Mouse (Mus musculus) urinary bladder, postnatal 25 days (tissue): Measurements from ENCODE around the gene Gjd2.

Experiments
- DNase-seq: peaks from one replicate; pipeline ENCODE4 v3.0.0; 2022; ENCODE audit warnings: low spot score

The Gjd2 gene

DNA sequence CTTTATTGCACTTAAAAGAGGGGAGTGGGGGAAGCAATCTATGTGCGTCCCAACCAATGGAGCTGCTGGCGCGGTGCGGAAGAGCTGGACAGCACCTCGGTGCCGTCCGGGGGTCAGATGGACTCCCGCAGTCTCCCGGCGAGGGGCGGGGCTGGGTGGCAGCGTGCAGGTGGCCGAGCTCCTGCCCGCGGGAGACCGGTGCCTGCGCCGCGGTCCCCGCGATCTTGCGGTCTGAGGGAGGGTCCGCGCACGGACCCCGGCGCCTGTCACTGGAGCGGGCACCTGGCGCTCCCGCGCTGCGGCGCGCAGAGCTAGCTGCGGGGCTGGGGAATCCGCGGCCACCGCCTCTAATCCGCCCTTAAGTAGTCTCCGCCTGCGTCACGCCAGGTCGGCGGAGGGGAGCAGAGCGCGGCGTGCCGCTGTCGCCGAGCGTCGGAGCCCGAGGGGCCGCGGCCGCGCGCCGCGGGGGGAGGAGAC is at the start of gene Gjd2:
Gene Gjd2 (minus strand): TSS at position 325 of the 477 bp plus-strand sequence.
- DNase-seq: no peak

DNA sequence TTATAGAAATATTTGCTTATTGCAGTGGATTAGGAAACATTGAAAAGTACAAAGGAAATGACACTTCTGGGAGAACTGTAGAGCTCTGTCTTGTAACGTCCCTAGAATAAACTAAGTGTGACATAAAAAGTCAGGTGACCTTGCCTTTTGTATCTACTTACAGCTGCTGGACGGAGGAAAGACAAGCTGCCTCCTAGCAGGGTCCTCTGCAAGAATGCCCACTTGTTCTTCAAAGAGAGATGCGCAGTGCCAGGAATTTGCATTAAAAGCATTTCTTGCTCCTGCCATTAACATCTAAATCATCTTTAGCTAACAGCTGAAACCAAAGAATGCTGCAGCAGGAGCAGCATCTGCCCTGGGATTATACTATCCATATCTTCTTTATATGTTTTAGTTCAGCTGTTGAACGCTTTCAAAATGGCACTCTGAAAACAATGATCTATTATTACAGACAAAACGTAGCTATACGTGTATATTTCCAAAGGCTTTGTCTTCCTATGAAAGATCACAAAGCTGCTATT is 46.7 kb upstream of the Gjd2 start:
- DNase-seq: no peak

DNA sequence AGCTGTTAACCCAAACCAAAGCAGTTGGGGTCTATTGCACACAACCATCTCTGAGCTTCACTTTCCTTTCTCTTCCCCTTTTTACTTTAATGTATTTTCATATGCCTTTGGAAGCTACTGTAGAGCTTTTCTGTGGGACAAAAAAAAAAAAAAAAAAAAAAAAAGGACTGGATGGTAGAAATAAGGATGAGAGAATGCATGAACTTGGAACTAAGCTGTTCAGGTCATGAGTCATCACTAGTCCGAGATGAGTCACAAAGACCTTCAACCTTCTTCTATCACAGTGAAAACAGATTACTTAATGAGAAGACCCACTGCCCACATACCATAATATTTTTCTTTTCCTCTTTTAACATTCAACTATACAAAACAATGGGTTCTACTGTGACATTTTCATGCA is 46.2 kb upstream of the Gjd2 start:
- no peak for DNase-seq

DNA sequence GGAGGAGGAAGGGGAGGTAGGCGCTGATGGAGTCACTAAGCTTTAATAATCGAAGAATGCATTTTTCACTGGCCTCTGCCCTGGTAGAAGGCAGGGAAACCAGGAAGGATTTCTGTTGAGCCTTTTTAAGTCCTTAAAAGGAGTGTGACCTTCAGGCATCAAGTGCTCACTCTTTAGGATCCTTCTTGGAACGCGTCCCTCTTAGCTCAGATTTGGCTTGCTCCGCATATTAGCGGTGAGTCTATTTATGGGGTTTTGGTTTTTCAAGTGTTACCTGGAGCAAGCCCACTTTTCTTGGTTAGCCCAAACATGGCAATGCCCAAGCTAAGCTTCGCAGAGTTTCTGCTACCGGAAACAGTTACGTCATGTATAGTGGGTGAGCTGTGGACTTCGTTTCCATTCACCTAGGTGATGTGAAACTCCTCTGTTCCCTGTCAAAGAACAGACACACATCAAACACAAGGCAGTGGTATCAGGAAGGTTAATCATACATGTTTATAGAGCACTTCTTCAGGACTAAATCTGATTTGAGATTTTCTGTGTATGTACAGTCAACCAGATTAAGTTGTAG is 44.9 kb upstream of the Gjd2 start:
- no peak for DNase-seq

DNA sequence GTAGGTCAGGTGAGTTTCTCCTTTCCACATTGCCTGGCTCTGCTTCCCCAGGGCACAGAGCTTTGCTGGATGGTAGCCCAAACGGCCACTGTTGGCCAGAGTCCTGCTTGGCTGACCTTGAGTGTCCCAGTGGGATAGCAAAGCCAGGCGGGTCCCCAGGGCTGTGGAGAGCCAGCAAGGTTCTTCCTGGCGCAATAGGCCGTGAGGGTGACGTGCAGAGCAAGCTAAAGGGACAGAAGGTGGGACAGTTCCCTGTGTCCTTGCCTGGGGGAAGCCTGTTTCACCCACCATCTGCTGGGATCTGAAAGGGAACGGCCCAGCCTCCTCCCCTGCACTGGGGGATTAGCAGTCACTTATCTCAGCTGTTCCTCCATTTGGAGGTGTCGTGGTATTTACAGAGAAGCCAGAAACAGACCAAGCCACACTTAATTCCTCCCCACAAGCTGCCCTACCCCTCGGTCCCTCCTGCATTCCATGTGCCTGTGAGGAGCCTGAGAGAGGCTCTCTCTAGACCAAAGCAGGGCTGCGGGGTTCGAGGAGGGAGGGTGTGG is 44.0 kb upstream of the Gjd2 start:
- DNase-seq: no peak

DNA sequence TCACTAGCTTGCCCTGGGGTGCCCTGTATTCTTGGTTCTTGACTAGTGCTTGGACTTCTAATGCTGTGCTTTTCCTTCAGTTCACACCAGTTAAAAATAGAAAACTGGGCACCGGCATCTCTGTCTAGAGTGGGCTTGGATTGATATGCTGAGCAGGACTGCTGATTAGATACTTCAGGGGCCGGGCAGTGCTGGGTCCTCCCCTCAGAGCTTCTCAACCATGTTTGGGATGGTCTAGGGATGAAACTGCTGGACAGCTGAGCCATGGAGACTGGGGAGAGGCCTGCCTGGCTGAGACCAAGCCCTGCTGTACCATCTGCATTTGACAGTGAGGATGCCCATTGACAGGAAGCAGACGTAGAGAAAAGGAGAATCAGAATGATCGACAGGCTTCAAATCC is 40.7 kb upstream of the Gjd2 start:
- no peak for DNase-seq

DNA sequence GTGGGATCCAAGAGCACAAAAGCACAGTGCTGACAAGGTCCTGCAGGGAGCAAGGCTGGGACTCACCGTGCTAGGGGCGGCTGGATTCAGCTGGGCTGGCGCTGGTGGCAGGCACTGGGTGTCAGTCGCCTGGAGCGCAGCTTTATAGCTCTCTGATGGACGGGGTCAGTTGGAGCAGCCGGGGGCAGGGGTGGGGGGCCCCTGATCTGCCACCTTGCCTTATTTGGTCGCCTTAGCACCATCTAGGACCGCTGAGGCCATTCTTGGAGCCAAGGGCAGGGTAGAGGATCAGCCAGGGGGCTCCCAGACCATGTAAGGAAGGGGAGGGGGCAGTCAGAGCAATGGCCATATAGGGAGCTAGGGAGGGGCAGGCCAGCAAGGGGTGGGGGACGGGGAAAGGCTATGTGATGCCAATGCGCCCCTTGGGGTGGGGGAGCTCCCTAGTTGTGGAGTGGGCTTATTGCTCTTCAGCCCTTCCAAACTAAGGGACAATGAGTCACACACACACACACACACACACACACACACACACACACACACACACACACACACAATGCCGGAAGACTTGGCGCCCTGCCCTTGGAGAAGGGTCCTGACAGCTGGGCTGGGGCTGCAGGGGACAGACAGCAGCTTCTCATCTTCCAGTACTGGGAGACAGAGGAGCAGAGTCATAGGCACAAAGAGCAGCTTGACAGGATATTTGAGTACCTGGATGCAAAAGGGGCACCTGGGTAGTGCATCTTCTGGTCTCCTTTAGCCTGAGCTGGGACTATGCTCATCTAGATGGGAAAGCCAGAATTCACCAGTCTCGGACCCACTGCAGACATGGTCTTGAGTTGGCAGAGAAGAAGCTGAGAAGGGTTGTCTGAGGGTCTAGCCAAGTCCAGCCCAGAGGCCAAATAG is 39.5 kb upstream of the Gjd2 start, which contains the start of gene Actc1:
Gene Actc1 (minus strand): TSS at position 853 of the 903 bp plus-strand sequence.
- DNase-seq: no peak

DNA sequence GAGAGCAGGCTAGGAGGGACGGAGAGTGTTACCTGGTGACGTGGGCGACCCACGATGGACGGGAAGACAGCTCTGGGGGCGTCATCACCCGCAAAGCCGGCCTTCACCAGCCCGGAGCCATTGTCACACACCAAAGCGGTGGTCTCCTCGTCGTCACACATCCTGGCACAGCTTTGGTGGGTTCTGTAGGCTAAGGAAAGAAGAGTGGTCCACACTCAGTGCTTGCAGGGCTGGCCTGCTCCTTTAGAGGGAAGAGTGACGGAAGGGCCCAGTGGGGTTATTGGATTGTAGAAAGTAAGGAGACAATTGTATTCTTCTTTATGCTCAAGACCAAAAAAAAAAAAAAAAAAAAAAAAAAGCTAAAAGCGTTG is 38.4 kb upstream of the Gjd2 start:
- DNase-seq: no peak

DNA sequence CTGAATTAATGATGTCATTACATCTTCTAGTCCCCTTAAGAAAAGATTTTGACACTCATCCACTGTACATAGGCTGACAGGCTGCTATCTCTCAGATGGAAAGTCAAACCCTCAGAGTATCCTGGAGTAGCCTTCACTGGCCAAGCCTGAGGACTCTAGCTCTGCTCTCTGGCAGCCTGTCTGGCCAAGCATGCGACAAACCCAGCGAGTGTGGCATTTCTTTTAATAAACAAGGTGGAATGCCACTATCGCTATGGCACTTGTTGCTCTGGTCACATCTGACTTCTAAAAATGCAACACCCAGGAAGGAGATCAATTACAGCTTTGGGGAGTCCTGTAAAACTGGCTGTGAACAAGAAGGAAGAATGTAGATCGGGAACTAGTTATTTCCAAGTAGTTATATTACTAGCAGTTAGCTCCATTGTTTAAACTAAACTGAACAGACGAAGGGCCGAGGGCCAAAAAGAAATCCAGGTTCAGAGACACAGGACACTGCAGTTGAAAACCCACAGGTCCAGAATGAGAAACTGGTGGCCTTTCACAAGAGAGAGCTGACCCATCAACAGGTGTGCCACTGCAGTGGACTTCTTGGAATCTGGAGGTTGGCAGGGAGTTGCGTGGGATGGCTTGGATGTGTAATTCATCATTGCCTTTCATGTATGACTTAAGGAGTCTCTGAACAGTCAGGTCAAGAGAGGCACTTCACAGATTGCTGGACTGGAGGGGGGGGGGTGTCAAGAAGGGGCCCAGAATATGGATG is 37.9 kb upstream of the Gjd2 start:
- DNase-seq: no peak

DNA sequence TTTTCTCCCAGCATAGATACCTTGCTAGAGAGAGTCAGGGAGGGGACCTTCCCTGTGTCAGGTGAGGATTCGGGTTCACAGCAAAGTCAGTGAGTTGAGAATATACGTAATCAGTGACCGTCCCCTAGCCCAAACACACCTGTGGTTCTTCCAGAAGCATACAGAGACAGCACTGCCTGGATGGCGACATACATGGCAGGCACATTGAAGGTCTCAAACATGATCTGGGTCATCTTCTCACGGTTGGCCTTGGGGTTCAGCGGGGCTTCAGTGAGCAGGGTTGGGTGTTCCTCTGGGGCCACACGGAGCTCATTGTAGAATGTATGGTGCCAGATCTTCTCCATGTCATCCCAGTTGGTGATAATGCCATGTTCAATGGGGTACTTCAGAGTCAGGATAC is 36.7 kb upstream of the Gjd2 start:
- no peak for DNase-seq

DNA sequence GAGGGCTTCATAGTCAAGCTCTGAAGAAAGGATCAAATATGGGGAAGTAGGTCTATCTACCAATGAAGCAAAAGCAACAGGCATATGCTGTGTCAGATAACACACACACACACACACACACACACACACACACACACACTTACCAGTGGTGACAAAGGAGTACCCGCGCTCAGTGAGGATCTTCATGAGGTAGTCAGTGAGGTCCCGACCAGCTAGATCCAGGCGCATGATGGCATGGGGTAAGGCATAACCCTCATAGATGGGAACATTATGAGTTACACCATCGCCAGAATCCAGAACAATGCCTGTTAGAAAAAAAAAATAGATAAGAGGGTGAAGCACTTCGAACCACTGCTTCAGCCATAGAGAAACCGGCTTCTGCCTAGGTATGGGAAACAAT is 36.0 kb upstream of the Gjd2 start:
- DNase-seq: no peak

DNA sequence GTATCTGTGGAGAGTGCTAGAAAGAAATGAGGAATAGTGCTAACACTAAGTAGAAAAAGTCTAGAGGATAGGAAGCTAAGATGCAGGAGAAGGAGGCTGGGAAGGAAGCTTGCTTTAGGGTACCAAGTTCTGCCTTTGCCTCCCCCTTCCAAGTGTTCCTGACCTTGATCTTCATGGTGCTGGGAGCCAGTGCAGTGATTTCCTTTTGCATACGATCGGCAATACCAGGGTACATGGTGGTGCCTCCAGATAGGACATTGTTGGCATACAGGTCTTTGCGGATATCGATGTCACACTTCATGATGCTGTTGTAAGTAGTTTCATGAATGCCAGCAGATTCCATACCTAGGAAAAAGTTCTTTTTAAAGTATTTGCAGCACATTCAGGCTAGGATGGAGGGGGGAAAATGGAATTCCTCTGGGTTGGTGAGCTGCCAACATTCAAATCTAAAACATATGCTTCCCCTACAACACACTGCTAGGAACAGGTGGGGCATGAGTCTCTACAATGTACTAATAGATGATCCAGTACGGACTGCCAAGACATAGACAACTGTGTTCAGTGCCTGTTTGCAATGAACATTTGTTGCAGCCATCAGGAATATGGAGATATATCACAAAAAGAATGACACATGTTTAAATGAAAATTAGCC is 34.7 kb upstream of the Gjd2 start:
- DNase-seq: no peak

DNA sequence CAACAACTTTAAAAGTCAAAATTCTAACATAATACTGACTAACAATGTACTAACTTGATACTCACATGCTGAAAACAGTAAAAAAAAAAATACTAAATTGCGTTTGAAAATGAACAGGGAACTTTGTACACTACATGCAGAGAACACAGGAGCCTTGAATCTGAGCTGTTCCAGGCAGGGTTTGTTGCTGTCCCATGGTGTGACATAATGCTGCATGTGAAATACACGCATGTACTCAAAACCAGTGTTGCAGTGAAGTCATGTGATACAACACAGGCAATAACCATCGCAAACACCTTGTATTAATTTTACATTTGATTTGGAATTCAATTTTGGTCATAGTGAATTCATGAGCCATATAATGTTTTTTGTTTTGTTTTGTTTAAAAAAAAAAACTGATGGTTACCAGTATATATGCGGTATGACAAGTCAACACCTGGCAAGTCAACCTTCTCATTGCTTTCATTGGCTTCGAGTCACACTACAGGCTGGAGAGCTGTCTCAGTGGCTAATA is 32.8 kb upstream of the Gjd2 start:
- no peak for DNase-seq

DNA sequence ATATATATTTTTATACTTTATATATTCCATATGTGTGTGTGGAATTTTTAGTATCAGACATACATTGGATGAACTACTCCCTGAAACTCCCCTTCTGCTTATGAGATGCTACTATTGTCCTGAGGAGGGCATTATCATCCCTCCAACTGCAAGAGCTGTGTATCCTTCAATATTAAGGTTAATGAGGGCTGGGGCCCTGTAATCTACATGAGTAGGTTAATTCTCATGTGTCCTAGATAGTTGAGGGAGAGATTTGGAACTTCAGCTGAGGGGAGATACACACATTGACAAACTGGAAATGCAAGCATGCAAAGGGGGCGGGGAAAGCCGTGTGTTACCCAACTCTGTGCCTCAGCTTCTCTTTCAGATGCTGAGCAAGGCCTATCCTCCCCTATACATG is 24.5 kb upstream of the Gjd2 start:
- DNase-seq: no peak

DNA sequence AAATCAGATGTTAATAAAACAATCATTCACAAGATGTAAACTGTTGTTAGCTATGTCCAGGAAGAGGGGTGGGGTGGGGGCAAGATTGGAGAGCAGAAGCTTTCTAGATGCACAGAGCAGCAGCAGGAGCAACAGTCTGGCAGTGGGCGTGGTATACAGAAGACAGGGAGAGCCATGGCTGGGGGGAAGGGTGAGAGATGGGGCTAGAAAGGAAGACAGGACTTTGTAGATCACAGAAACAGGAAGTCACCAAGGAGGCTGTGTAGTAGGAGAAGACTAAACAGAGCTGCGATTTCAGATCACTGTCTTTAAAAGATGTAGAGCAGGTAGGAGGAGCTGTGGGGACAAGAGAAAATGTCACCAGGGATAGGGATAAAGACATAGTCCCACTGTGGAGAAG is 18.8 kb upstream of the Gjd2 start:
- DNase-seq: no peak

DNA sequence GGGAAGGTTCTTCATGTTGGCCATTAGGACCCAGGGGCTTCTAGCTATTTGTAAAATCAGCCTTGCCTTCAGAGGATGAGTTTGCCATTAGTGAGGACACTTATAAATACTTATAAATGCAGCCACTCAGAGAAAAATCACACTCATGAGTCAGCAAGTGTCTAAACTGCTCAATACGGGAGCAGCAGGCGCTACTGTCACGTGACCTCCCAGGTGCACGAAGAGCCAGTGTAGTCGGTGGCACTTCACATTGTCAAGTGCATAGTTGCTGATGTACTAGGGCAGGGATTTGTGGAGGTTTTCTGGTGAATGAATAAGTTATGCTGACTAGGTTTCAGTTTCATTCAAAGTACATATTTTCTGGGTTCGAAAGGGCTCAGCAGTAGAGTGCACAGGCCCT is 10.0 kb upstream of the Gjd2 start:
- DNase-seq: no peak

DNA sequence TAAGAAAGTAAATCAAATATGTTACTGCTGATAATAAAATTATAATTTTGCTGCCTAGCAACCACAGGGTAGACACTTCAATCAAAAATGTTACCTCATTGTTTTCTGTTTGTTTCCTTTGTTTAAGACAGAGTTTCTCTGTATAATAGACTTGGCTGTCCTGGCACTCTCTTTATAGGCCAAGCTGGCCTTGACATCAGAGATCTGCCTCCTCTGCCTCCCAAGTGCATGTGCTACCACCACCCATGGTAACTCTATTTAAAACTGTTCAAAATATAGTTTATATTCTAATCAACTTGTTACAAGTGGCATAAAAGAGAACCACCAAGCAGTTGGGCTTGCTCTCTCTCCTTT is 6.8 kb upstream of the Gjd2 start:
- no peak for DNase-seq

DNA sequence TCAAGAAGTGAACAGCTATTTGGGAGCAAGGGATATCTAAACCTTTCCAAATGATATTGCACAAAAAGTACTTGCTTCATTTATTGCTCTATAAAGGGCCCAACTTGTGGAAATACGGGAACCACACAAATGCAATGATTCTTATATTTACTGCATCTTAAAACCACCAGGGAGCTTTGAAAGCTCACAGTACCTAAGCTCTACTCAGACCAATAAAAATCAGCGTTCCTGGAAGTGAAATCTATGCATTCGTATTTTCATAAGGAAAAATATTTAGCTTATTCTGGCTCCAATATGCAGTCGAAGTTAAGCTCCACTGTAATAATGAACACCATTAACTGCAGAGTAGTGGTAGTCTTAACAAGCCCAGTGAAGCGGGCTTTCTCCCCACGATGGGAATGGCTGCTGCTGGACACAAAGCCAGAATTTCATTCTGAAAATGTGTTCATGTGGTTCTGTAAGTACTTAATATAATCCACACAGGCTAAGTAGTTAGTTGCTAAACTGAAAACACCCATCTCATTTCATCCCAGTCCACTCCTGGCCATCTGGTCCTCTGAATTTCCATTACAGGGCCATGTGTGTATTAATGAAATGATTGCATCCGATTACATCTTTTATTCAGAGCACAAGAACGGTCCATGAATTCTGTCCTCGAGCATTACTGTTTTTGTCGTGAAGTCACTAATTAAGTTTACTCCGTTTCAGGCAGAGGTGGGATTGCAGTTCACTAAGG is 6.2 kb upstream of the Gjd2 start:
- no peak for DNase-seq

DNA sequence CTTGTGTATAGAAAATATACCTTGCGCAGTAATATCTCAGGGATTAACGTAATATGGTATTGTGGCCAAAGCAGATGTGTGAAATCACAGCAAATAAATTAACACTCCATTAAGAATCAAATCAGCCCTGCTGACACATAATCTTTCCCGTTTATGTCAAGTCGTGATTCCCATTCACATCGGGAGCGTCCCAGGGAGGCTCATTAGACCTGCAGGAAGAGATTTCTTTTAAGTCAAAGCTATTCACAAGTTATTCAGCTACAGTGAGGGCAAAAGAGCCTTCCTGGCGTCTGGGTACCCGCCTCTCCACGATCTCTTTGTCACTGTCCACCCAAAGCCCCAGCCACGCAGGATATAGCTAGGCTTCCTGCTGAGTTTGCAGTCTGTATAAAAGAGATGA is 4.7 kb upstream of the Gjd2 start:
- DNase-seq: no peak

DNA sequence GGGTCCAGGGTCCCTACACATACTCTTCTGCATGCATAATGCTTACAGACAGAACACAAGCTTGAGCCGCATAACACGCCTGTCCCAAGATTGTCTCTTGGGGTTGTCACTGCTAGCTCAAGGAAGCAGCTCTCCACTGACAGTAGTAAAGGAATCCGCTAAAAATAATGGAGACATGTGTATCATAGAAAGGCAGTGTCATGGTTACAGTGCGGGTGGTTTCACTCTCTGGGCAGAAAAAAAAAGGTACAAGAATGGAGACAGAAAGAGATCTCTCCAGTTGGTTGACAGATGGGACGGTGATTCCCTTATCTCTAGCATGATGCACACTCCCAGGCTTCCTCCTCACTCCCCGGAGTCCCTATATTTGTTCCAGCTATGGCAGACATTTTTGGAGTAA is 1.4 kb upstream of the Gjd2 start:
- no peak for DNase-seq

DNA sequence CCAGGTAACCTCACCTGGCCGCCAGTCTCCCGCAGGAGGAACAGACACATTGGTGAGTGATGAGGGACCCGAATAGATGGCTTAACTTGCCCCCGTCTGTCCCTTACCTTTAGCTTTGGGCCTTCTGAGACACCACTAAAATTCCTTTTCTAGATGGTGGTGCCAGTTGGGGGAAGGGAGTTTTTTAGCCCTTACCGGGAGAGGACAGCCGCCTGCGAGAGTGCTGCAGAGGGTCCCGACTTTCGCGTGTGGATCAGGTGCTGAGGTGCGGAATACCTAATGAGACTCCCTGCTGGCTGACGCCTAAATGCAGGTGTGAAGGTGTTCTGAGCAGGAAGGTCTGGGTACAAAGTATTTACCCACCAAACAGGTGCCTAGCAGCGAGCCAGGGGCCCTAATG is 427 bp upstream of the Gjd2 start:
- no peak for DNase-seq
